Comparison of ENCODE assay signal across 10 mouse cellular contexts in the genomic region with DNA sequence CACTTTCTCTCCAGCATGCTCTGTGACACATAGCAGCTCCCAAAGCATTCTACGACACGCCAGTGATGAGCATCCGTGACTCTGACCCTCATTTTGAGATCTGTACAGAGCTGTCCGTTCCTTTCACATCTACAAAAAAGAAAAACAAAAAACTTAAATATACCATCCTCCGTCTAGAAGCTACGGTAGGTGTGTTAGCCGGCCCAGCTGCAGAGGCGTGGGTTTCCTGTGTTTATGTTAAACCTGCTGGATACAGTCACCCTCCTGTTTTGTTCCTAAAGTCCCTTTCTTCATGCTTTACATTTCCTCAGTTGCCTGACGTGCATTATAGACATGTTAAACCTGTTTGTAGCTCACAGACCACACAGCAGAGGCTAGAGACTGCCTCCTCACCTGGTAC.
DNase-seq lines count a peak whose midpoint lies in the region; ATAC-seq lines count a peak whose summit lies in the region.
"Had no signal": no experiment of that assay in that cellular context is flagged by ENCODE, and none has a peak within 500 bp of the region (broad histone marks: within the 10 kb centered on the region; RNA-seq: fewer than 3 reads in every experiment).

No protein-coding gene starts in this region.

- H3K36me3 ChIP-seq in heart, embryonic 10.5 days, result no peaks in the 10 kb centered on the region
- H3K36me3 ChIP-seq in lung, embryonic 15.5 days, result no peaks in the 10 kb centered on the region
- H3K36me3 ChIP-seq: embryonic facial prominence, embryonic 15.5 days had no signal

- no peaks in the 10 kb centered on the region for H3K27me3 ChIP-seq in heart, embryonic 10.5 days (ENCODE audit: insufficient read depth, poor library complexity, severe bottlenecking)
- H3K27me3 ChIP-seq in lung, embryonic 15.5 days, result no peaks in the 10 kb centered on the region
- H3K27me3 ChIP-seq: embryonic facial prominence, embryonic 15.5 days had no signal

- no peaks in the 10 kb centered on the region for H3K9me3 ChIP-seq in heart, embryonic 10.5 days
- no peaks in the 10 kb centered on the region for H3K9me3 ChIP-seq in lung, embryonic 15.5 days
- H3K9me3 ChIP-seq: embryonic facial prominence, embryonic 15.5 days had no signal

- DNase-seq in heart, embryonic 10.5 days (ENCODE audit: low spot score), result no peak
- no peak for DNase-seq in heart, postnatal 4 days
- DNase-seq in lung, adult 18-20 months, result no peak
- DNase-seq in adipocyte (ENCODE audit: low spot score), result no peak
- DNase-seq in left cerebral cortex, postnatal 25 days (ENCODE audit: low spot score in 2 of 2), result no peak
- DNase-seq: cerebellum, adult 2 months had no signal

- intact Hi-C loops in left cerebral cortex, postnatal 25 days (cut with DNase I), result no loop called here

- ATAC-seq in lung, embryonic 15.5 days (ENCODE audit: borderline replicate concordance, extremely low read depth, low FRiP score, low TSS enrichment), result 0 out of 2 replicates have a peak, but pooled peaks have one; percentile 40
- ATAC-seq in CD4-positive, CD25-positive, alpha-beta regulatory T cell, adult 4 months, result peak; percentile 60
- ATAC-seq in inflammation-experienced regulatory T-cells, adult 6 months, result peak; percentile 51

- 72% methylated on average over 9 of the region's 9 CpGs for WGBS in heart, embryonic 10.5 days
- whole genome bisulfite sequencing in lung, embryonic 15.5 days, result 42% methylated on average over 9 of the region's 9 CpGs

- H3K9ac ChIP-seq in lung, embryonic 15.5 days, result no peak overlapping the region
- H3K9ac ChIP-seq: embryonic facial prominence, embryonic 15.5 days had no signal

- H3K4me3 ChIP-seq in heart, embryonic 10.5 days, result no peak overlapping the region
- H3K4me3 ChIP-seq in lung, embryonic 15.5 days, result no peak overlapping the region
- H3K4me3 ChIP-seq: embryonic facial prominence, embryonic 15.5 days had no signal

- 0 out of 2 replicates have a peak overlapping the region, but pooled peaks have one; percentile 17 for H3K4me2 ChIP-seq in lung, embryonic 15.5 days
- H3K4me2 ChIP-seq: embryonic facial prominence, embryonic 15.5 days had no signal

- H3K27ac ChIP-seq in heart, embryonic 10.5 days, result peak overlapping the region; percentile 79
- H3K27ac ChIP-seq in lung, embryonic 15.5 days, result peak overlapping the region; percentile 83

- peaks cover 42% of the 10 kb centered on the region for H3K4me1 ChIP-seq in heart, embryonic 10.5 days
- H3K4me1 ChIP-seq in lung, embryonic 15.5 days, result peaks cover 57% of the 10 kb centered on the region
